In genomic region chr10:24965821-24966550, GRCm38 (mm10) we compare ENCODE assay signal across 15 mouse cellular contexts. TPM values are rescaled to one million over a fixed set of nuclear protein-coding genes. Genes with fewer than 3 reads are reported as not detected.
"Had no signal": no experiment of that assay in that cellular context is flagged by ENCODE, and none has a peak within 500 bp of the region (broad histone marks: within the 10 kb centered on the region; RNA-seq: fewer than 3 reads in every experiment).

No protein-coding gene starts in this region.

- H3K36me3 ChIP-seq: limb, embryonic 13.5 days; midbrain, embryonic 13.5 days; neural tube, embryonic 12.5 days; stomach, embryonic 15.5 days had no signal

- ATAC-seq: midbrain, embryonic 13.5 days had no signal

- H3K27ac ChIP-seq: kidney, postnatal 0 days; limb, embryonic 13.5 days; liver, embryonic 14.5 days; neural tube, embryonic 12.5 days; stomach, embryonic 15.5 days had no signal

- H3K4me1 ChIP-seq: limb, embryonic 13.5 days; midbrain, embryonic 13.5 days; neural tube, embryonic 12.5 days; stomach, embryonic 15.5 days had no signal

- H3K27me3 ChIP-seq: limb, embryonic 13.5 days; midbrain, embryonic 13.5 days; neural tube, embryonic 12.5 days; stomach, embryonic 15.5 days had no signal

- DNase-seq: kidney, adult 11 months; kidney, adult 9 months; kidney, postnatal 4 days; left cerebral cortex, postnatal 4 days; lung, adult 18-20 months; right cerebral cortex, postnatal 14 days; thymus, postnatal 4 days had no signal

- H3K4me3 ChIP-seq: limb, embryonic 13.5 days; midbrain, embryonic 13.5 days; neural tube, embryonic 12.5 days; stomach, embryonic 15.5 days had no signal

- H3K9ac ChIP-seq: limb, embryonic 13.5 days; liver, embryonic 14.5 days; midbrain, embryonic 13.5 days; neural tube, embryonic 12.5 days; stomach, embryonic 15.5 days had no signal

- H3K4me2 ChIP-seq: limb, embryonic 13.5 days; midbrain, embryonic 13.5 days; neural tube, embryonic 12.5 days; stomach, embryonic 15.5 days had no signal

- H3K9me3 ChIP-seq: limb, embryonic 13.5 days; midbrain, embryonic 13.5 days; neural tube, embryonic 12.5 days; stomach, embryonic 15.5 days had no signal

RNA-seq across cellular contexts. Expression of gene Arg1, which starts 38.7 kb away (rescaled TPM):
- total RNA-seq: left cerebral cortex, postnatal 4 days; monocyte, adult 5-6 weeks had no signal
- polyA plus RNA-seq: spleen, adult 2 months had no signal
